Mouse (Mus musculus): ENCODE measurements around the gene Ptms.

Ptms gene

GRCm38 (mm10) chr6:124930754-124931524 is 11.0 kb upstream of the Ptms start, which contains the start of gene Mlf2:
Gene Mlf2 (plus strand): TSS chr6:124931386.
- in situ Hi-C loops (cut with MboI, MseI) = loop anchor here (5.0 kb wide), 1 partner anchor 74 kb away; the partner anchor contains the start of gene P3h3

- in situ Hi-C loops (cut with MboI, MseI) = loop anchor here (5.0 kb wide), 1 partner anchor 73 kb away; the partner anchor contains the start of gene P3h3
Observed at GRCm38 (mm10) chr6:124930231-124930630, 10.3 kb upstream of the Ptms start.

GRCm38 (mm10) chr6:124925941-124926340 is 6.0 kb upstream of the Ptms start:
- in situ Hi-C loops (cut with MboI, MseI) = loop anchor here (5.0 kb wide), 1 partner anchor 49 kb away; no protein-coding TSS in a partner anchor

GRCm38 (mm10) chr6:124925173-124925793 is 5.4 kb upstream of the Ptms start:
- in situ Hi-C loops (cut with MboI, MseI) = loop anchor here (5.0 kb wide), 1 partner anchor 48 kb away; no protein-coding TSS in a partner anchor

GRCm38 (mm10) chr6:124921539-124921938 is 1.6 kb upstream of the Ptms start:
- in situ Hi-C loops (cut with MboI, MseI) = no loop called here

- in situ Hi-C loops (cut with MboI, MseI) = no loop called here
Observed at GRCm38 (mm10) chr6:124920318-124921085, 599 bp upstream of the Ptms start.

- in situ Hi-C loops (cut with MboI, MseI) = loop anchor here (10.0 kb wide), 1 partner anchor 566 kb away; no protein-coding TSS in a partner anchor
Observed at GRCm38 (mm10) chr6:124918890-124919627, 844 bp downstream of the Ptms start.

GRCm38 (mm10) chr6:124918331-124918690 is 1.6 kb downstream of the Ptms start:
- in situ Hi-C loops (cut with MboI, MseI) = loop anchor here (10.0 kb wide), 1 partner anchor 566 kb away; no protein-coding TSS in a partner anchor

- in situ Hi-C loops (cut with MboI, MseI) = loop anchor here (10.0 kb wide), 1 partner anchor 567 kb away; no protein-coding TSS in a partner anchor
Observed at GRCm38 (mm10) chr6:124917518-124918330, 2.2 kb downstream of the Ptms start.

- in situ Hi-C loops (cut with MboI, MseI) = loop anchor here (10.0 kb wide), 1 partner anchor 568 kb away; no protein-coding TSS in a partner anchor
Observed at GRCm38 (mm10) chr6:124916695-124917517, 3.0 kb downstream of the Ptms start.

GRCm38 (mm10) chr6:124915942-124916694 is 3.8 kb downstream of the Ptms start:
- in situ Hi-C loops (cut with MboI, MseI) = loop anchor here (10.0 kb wide), 1 partner anchor 569 kb away; no protein-coding TSS in a partner anchor

GRCm38 (mm10) chr6:124915160-124915941 is 4.6 kb downstream of the Ptms start:
- in situ Hi-C loops (cut with MboI, MseI) = loop anchor here (10.0 kb wide), 1 partner anchor 569 kb away; no protein-coding TSS in a partner anchor

GRCm38 (mm10) chr6:124914511-124914910 is 5.4 kb downstream of the Ptms start:
- in situ Hi-C loops (cut with MboI, MseI) = loop anchor here (10.0 kb wide), 1 partner anchor 570 kb away; no protein-coding TSS in a partner anchor

- in situ Hi-C loops (cut with MboI, MseI) = loop anchor here (10.0 kb wide), 1 partner anchor 571 kb away; no protein-coding TSS in a partner anchor
Observed at GRCm38 (mm10) chr6:124913721-124914285, 6.1 kb downstream of the Ptms start.

- in situ Hi-C loops (cut with MboI, MseI) = loop anchor here (10.0 kb wide), 1 partner anchor 572 kb away; no protein-coding TSS in a partner anchor
Observed at GRCm38 (mm10) chr6:124913214-124913613, 6.7 kb downstream of the Ptms start.

GRCm38 (mm10) chr6:124911533-124912218 is 8.2 kb downstream of the Ptms start, which contains the start of gene Lag3:
Gene Lag3 (minus strand): TSS chr6:124911705.
- in situ Hi-C loops (cut with MboI, MseI) = loop anchor here (10.0 kb wide), 1 partner anchor 573 kb away; no protein-coding TSS in a partner anchor
